Mouse (Mus musculus): Measurements from ENCODE around the gene Map3k10.
"Not testable (repeated sequence)": the region's sequence is repeated elsewhere in the genome, so short reads cannot be mapped to it uniquely, and the experiment has no call there.

Map3k10 gene

GRCm38 (mm10) chr7:27653681-27654437 is 20.5 kb downstream of the Map3k10 start, which contains the start of gene Ttc9b:
Gene Ttc9b, plus strand, starts transcription at chr7:27653915.
- DNase-seq, result peak; percentile 83

GRCm38 (mm10) chr7:27650949-27651348 is 23.4 kb downstream of the Map3k10 start:
- DNase-seq, result peak; percentile 78

DNA sequence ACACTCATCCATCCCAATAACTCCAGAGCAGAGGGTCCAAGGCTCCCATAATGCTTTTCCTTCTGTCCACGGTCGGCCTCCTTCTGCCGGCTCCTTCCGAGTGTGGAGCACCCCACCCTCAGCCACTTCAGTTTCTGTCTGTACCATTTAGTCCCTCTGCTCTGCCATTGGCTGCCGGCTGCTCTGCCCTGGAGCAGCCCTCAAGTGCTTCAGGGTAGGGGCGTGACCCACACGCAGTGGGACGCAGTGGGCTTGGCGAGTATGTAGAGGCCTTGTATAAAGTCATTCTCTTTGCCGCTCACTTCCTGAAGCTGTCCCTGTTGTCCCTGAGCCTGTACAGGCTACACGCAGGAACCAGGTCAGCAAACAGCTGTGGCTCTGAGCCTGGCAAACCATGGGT is 24.7 kb downstream of the Map3k10 start:
- no peak for DNase-seq

GRCm38 (mm10) chr7:27647281-27648002 is 27.0 kb downstream of the Map3k10 start:
- DNase-seq, result no peak

GRCm38 (mm10) chr7:27646516-27646915 is 27.9 kb downstream of the Map3k10 start:
- DNase-seq, result no peak

- no peak for DNase-seq
Observed at GRCm38 (mm10) chr7:27644471-27644870, 29.9 kb downstream of the Map3k10 start.

GRCm38 (mm10) chr7:27635094-27635493 is 39.3 kb downstream of the Map3k10 start:
- not testable (repeated sequence) for DNase-seq

DNA sequence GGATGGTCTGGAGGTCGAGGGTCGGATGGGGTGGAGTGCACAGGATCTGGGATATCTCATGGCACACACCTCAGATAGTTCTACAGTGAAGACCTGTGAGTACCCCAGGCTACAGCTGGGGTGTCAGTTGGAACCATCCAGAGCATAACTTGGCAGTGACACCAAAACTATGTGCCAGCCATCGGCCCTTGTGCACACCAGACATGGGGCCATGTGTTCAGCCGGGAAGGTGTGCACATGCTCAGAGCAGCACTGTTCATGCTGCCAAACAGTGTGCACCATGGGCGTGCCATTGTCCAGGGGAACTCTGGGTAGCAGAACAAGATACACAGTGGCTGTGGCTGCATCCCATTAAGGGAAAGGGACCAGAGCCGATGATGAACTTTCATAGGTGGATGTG is 39.7 kb downstream of the Map3k10 start:
- DNase-seq, result no peak

- peak; percentile 66 for DNase-seq
Observed at GRCm38 (mm10) chr7:27633166-27633565, 41.2 kb downstream of the Map3k10 start.

DNA sequence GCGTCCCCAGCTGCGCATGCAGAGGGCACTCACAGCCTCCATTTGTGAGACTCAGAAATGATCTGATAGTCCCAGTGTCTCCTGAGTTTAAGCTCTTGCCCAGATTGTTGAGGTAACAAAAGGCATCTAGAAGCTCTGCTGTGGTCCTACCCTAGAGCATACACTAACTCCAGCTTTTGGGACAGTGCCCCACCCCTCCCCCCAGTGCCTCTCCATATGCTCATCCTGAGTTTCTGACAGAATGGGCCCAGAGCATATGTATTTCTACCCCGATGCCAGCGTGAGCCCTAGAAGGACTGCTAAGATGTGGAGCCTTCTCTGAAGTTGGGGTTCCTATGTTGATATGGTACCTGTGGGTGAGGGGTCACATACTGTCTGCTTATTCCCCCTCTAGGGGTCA is 43.0 kb downstream of the Map3k10 start:
- DNase-seq, result peak; percentile 52

DNA sequence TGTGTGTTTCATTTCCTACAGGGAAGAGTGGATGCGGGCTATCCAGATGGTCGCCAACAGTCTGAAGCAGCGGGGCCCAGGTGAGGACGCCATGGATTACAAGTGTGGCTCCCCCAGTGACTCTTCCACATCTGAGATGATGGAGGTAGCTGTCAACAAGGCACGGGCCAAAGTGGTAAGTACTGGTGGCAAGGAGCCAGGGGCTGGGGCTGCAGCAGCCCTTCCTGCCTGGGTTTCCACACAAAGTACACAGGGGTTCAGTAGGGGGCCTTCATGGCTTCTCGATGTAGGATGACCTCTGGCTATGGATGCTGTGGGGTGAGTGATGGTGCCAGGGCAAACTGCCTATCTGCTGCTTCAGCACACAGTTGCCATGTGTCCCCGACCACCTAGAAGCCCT is 45.6 kb downstream of the Map3k10 start:
- not testable (repeated sequence) for DNase-seq

DNA sequence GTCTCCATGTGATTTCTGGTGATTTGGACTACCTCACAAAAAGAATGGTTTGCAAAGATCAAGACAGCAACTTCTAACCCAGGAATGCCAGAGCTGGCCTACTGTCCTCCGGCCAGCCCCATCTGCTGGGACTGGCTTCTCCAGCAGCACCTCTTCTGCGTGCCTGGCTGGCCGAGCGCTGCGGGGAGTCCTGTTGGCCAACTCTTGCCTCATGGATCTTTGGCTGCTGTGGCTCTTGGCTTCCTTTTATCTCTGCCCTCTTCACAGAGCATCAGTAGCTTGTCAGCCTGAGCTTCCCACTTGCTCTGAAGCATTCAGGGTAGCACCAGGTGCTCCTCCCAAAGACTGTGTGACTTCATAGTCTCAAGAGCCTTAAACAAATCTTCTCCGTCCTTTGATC is 46.2 kb downstream of the Map3k10 start:
- peak; percentile 46 for DNase-seq

GRCm38 (mm10) chr7:27627707-27628106 is 46.7 kb downstream of the Map3k10 start:
- no peak for DNase-seq

DNA sequence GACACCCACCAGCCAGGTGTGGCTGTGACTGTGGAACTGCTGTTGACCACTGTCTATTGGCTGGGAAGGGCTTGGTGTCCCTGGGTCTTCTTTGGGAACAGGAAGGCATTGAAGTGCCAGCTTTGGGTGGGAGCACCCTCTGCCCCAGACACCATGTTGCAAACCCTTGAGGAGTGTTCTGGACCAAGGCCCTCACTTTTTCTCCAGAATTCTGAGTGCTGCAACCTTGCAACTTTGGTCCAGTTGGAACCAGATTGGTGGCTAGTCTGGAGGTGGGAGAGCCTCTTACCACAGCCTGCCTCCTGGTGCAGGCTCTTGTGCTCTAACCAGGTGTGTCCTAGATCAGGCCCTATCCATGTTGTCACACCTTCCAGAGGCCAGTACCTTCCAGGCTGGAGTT is 49.4 kb downstream of the Map3k10 start:
- no peak for DNase-seq

DNA sequence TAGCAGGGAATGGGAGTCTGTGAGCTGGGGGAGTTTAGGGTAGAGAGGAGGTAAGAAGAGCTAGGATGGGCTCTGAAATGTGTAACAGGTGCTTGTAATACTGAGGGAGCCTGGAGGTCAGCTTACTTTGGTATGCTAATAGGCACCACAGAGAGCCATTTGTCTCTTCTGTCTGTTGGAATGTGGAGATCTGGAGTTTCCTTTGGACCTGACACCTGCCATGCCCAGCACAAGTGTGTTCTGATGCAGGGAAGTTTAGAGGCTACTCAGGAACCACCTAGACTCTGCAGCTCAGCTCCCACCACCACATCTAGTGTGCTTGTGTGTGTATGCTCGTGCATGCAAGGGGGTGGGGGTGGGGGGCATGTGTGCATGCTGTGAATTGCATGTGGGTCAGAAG is 52.2 kb downstream of the Map3k10 start:
- DNase-seq, result no peak

DNA sequence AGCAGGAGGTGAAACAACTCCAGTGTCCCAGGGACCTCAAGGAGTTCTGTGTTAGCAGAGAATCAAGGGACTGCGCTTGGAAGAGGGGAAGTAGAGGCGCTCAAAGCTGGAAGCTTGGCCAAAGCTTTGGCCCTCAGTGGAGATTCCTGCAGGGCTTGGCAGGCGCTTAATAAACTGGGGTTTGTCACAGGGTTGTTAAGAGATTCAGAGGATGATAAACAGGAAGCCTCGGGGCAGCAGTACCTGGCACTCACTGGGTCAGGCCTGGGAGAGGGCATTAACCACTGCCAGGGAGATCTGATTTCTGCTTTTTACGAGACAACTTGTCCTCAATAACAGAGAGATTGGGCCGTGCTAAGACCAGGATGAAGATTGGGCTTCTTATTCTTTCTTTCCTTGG is 53.4 kb downstream of the Map3k10 start:
- DNase-seq, result peak; percentile 45

GRCm38 (mm10) chr7:27613751-27614499 is 60.5 kb downstream of the Map3k10 start:
- DNase-seq, result peak; percentile 72

- DNase-seq, result peak; percentile 45
Observed at GRCm38 (mm10) chr7:27612940-27613339, 61.5 kb downstream of the Map3k10 start.

DNA sequence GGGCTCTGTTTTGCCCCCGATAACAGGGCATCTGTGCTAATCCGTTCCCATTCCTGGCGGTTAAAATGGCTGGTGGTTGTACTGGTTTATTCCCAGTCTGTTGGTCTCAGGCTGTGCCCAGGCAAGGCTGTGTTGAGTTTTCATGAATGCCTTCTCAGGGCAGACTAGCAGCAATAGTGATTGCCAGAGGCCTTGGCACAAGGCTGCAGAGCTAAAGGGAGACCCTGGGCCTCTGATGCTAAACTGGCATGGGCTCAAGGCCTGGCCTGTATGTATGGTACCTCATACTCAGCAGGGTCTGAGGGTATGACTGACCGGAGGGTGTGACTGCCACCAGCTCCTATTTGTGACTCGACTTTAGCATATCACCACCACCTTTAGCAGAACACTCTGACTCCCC is 63.5 kb downstream of the Map3k10 start:
- DNase-seq, result no peak

- no peak for DNase-seq
Observed at GRCm38 (mm10) chr7:27610370-27610769, 64.0 kb downstream of the Map3k10 start.

DNA sequence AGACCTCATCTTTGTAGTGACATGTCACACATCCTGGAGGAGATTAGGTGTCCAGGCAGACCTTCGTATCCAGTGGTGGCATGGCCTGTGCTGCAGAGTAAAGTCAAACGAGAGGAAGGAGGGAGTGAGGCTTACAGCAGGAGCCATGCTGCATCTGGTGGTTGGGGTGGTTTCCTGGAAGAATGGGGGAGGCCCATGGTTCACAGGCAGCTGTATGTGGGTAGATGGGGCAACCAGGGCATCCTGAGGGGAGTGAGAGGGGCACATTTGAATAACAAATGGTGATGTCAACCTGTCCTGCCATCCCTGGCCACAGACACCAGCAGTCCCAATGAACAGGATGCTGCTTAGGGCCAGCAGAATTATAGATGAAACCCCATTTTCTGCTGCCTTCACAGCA is 64.7 kb downstream of the Map3k10 start:
- DNase-seq, result no peak

DNA sequence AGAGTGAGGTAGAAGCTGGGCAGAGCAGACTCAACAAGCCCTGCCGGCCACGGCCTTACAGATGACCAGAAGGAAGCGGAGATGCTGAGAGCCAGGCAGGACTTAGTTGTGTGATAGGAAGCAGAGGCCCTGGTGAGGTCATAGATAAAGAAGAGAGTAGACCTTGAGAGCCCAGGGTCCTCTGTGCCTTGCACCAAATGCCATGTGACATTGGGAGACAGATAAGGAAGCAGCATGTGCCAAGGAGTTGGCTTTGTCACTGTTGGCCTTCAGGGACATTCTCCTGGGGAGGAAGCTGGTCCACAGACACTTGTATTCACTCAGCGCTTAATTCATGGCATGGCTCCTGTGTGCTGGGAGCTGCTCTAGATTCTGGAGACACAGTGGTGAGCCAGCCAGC is 65.1 kb downstream of the Map3k10 start:
- no peak for DNase-seq

DNA sequence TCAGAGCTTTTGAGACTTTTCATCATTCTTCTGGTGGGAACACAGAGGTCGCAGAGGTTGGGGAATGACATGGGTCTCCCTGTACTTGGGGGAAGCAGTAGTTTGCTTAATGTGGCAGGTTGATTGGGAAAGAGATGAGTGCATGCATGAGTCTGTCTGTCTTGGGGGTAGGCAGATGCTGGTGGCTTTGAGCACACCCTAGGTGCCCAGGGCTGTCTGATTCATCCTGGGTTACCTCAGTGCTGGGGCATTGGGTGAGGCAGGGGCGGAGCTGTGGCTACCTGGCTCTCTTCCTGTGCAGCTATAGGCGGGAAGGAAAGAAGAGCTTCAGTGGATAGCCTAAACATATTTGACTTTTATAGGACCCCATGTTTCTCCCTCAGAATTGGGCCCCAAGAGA is 66.3 kb downstream of the Map3k10 start:
- no peak for DNase-seq

GRCm38 (mm10) chr7:27607580-27607979 is 66.8 kb downstream of the Map3k10 start:
- DNase-seq, result peak; percentile 88

All from cerebellum, adult 8-10 months (tissue).